Mouse (Mus musculus): ENCODE results near the gene Rbm34.
"Not testable (repeated sequence)": the region's sequence is repeated elsewhere in the genome, so short reads cannot be mapped to it uniquely, and the experiment has no call there.

Gene Rbm34

DNA sequence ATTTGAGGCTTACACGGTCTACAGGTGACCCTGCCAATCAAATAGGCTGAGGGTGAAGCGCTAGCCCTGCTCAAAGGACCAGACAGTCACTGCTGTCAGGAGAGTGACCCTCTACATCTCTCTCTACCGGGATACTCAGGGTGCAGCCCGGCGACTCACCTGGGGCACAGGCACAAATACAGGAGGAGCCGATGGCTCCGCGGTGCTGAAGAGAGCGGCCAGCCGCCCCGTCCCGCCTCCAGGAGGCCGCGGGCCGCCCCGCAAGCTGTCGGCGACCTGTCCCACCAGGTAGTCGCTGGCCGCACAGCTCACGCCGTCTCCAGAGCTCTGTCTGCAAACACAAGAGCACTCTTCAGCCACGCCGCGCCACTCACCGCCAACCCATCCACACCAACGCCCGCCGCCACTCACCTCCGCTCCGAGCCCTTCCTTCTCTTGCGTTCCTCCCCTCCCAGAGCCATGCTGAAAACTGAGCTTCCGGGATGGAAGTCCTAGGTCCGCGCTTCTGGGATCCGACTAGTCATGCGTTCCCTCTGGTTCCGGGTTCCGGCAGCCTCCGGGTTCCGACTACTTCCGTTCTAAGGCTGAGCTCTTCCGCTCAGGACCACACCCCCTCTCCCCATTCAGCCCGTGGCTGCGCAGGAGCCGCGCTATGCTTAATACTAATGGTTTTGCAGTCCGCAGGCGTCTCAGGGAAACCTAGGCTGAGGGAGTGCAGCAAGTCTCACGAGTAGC lies at the start of gene Rbm34:
Rbm34 (minus strand) TSS at position 493 of the 735 bp plus-strand sequence.
- peak; percentile 94 for DNase-seq

DNA sequence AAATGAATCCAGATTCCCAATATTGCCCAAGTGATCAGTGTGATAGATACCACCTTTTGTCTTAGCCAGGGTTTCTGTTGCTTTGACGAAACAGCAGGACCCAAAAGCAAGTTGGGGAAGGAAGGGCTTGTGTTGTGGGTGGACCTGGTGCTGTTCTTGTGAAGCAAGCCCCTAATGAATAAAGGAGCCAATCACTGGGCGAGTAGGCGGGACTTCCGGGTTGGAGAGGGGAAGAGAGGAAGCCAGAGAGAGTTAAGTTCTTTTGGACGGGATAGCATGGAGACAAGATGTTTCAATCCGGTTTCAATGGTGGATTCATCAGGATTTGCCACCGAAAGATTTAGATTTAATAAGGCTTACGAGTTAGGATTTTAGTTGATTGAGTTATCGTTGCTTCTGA lies 40.8 kb upstream of the Rbm34 start:
- no peak for DNase-seq

GRCm38 (mm10) chr8:126994506-126994905 lies 23.6 kb upstream of the Rbm34 start:
- no peak for DNase-seq

DNA sequence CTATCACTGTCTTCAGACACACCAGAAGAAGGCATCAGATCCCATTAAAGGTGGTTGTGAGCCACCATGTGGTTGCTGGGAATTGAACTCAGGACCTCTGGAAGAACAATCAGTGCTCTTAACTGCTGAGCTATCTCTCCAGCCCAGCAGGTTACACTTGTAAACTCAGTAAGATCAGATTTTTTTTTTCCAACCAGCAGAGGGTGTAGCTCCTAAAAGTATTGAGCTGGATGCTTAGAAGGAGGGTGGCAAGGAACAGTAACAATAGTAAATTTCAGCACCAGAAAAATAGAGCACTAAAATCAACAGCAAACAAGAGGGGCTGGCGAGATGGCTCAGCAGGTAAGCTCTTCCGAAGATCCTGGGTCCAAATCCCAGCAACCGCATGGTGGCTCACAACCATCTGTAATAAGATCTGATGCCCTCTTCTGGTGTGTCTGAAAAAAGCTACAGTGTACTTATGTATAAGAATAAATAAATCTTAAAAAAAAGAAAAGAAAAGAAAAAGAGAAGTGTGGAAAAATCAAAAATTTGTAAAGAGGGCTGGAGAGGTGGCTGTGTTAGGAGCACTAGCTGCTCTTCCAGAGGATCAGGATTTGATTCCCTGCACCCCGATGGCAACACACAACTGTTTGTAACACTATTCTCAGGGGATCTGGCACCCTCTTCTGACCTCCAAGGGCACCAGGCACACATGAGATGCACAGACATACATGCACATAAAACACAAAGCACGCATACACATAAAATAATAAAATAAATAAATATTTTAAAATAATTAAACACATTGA lies 18.7 kb upstream of the Rbm34 start:
- DNase-seq = no peak

DNA sequence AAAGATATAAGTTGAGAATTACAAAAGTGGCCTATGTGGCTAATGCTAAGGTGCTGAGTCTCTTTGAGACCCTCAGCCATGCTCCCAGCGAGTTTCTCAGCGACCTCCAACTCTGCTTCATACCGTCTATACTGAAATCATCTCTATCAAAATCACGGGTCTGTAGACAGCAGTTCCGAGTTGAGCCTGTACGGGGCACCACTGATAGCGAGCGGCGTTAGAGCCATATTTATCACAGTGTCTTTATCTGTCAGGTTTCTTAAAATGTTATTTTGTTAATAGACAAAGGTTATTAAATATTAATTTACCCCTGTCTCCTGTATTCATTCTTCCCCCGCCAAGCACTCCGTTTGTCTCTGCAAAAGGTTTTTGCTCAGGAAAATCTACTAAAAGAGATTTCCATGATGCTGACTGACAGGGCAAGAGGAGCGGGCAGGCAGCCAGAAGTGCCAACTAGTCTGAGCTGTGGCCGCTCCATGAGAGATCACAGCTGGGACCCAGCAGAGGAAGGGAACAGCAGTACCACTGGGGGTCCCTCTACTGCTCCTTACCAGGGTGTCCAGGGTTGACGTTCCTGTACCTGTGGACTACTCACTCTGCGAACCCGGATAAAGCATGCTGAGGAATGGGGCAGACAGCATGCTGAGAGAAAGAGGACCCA lies 17.6 kb upstream of the Rbm34 start:
- no peak for DNase-seq

GRCm38 (mm10) chr8:126986495-126986894 lies 15.6 kb upstream of the Rbm34 start:
- peak; percentile 86 for DNase-seq

- DNase-seq = no peak
These were observed 9.2 kb upstream of the Rbm34 start for GRCm38 (mm10) chr8:126980046-126980445.

GRCm38 (mm10) chr8:126979091-126979920 lies 8.4 kb upstream of the Rbm34 start:
- DNase-seq = no peak

GRCm38 (mm10) chr8:126978535-126978934 lies 7.7 kb upstream of the Rbm34 start:
- not testable (repeated sequence) for DNase-seq

- no peak for DNase-seq
These were observed 7.2 kb upstream of the Rbm34 start for GRCm38 (mm10) chr8:126978028-126978427.

DNA sequence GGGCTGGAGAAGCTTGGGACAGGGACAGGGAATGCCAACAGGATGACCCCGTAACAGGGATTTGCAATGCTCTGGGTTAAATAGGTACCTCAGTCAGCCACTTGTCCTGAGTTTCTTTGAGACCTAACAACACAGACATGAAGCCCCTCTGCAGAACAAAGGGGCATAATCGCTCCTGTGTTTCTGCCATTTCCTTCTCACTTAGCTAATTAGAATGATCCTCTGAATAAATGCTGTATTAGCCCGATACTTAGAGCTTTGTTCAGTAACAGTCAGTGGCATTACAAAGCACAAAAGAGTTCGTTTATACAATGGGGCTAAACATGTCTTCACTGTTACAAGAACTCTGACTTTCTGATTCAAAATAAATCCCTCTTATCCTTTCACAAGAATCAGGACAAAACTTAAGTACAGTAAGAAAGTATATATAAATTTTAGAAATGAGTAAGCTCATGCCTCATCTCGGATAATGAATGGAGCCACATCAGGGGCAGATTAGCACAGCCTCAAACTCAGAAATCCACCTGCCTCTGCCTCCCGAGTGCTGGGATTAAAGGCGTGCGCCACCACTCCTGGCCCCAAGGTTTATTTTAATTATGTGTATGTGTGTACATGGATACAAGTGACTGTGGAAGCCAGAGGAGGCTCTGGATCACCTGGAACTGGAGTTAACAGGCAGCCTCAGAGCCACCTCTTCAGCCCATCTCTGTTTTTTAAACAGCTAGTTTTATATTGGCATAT lies 5.9 kb upstream of the Rbm34 start:
- no peak for DNase-seq

GRCm38 (mm10) chr8:126975706-126976105 lies 4.8 kb upstream of the Rbm34 start:
- peak; percentile 26 for DNase-seq

- no peak for DNase-seq
These were observed 3.6 kb upstream of the Rbm34 start for GRCm38 (mm10) chr8:126974511-126974910.

- no peak for DNase-seq
These were observed 2.9 kb upstream of the Rbm34 start for GRCm38 (mm10) chr8:126973686-126974265.

DNA sequence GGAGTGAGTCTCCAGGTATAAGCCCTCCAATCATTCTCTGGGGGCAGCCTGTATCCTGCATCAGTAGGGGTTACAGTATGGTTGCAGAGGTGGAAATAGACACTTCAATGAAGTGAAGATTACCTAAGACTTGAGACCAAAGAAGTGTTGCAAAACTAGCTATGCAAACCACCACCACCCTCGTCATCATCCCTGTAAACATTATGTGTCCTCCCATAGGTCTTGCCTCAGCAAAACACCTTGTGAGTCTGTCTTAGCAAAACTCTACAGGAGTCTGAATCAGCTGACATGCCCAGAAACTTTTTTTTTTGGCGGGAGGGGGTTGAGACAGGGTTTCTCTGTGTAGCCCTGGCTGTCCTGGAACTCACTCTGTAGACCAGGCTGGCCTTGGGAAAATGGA lies 1.8 kb upstream of the Rbm34 start:
- DNase-seq = no peak

- no peak for DNase-seq
These were observed 1.2 kb upstream of the Rbm34 start for GRCm38 (mm10) chr8:126972102-126972501.

DNA sequence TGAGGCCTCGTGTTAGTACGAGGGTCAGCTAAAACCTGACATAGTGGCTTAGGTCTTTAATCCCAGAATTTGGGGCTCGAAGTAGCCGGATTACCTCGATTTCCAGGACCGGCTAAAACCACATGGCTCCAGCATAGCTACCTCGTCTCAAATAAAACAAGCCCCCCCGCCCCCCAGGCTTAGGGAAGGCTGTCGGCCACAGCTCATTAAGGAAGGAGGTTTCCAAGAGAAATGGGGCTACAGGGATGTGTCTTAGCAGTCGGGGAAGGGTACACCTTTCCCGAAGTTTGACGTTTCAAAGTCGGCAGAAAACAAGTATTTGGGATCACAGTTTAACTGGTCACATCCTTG lies 418 bp upstream of the Rbm34 start:
- DNase-seq = no peak

GRCm38 (mm10) chr8:126969546-126969945 lies 1.3 kb downstream of the Rbm34 start:
- no peak for DNase-seq

GRCm38 (mm10) chr8:126968107-126968506 lies 2.8 kb downstream of the Rbm34 start:
- no peak for DNase-seq

DNA sequence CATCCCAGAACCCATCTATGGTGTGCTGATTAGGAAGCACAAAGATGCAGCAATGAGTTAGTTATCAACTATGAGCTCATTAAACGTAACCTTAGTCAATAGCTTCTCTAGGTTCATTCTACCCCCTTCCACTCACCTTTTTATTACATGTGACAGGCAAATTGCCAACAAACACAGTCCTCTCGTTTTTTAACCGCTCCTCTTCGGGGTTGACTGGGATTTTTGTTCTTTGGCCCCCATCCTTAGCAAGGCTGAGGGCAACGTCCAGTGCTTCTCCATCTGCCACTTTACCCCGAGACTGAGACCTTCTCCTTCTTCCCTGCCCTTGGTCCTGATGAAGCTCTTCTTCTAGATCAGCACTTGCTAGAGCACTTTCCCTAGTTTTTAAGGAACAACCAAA lies 5.6 kb downstream of the Rbm34 start:
- DNase-seq = no peak

GRCm38 (mm10) chr8:126962871-126963270 lies 8.0 kb downstream of the Rbm34 start:
- DNase-seq = no peak

- DNase-seq = no peak
These were observed 9.4 kb downstream of the Rbm34 start for GRCm38 (mm10) chr8:126961516-126961915.
